Mouse (Mus musculus) embryo, embryonic 11 days (tissue): ENCODE measurements around the gene Fam189b.

Experiments
- DNase-seq: peaks from one replicate; pipeline ENCODE4 v3.0.0-alpha.2; 2015

Fam189b gene

GRCm38 (mm10) chr3:89231345-89231744 is 48.4 kb downstream of the Fam189b start:
- DNase-seq: no peak

GRCm38 (mm10) chr3:89231772-89232275 is 48.9 kb downstream of the Fam189b start:
- DNase-seq: no peak

- DNase-seq: no peak
These were observed 49.7 kb downstream of the Fam189b start for GRCm38 (mm10) chr3:89232614-89233013.

GRCm38 (mm10) chr3:89233562-89234110 is 50.7 kb downstream of the Fam189b start:
- no peak for DNase-seq

- no peak for DNase-seq
These were observed 53.6 kb downstream of the Fam189b start for GRCm38 (mm10) chr3:89236516-89236915.

GRCm38 (mm10) chr3:89237682-89238081 is 54.7 kb downstream of the Fam189b start:
- DNase-seq: no peak

GRCm38 (mm10) chr3:89238494-89238893 is 55.6 kb downstream of the Fam189b start:
- no peak for DNase-seq
